Comparison of ENCODE assay signal across 8 mouse cellular contexts in the genomic region with DNA sequence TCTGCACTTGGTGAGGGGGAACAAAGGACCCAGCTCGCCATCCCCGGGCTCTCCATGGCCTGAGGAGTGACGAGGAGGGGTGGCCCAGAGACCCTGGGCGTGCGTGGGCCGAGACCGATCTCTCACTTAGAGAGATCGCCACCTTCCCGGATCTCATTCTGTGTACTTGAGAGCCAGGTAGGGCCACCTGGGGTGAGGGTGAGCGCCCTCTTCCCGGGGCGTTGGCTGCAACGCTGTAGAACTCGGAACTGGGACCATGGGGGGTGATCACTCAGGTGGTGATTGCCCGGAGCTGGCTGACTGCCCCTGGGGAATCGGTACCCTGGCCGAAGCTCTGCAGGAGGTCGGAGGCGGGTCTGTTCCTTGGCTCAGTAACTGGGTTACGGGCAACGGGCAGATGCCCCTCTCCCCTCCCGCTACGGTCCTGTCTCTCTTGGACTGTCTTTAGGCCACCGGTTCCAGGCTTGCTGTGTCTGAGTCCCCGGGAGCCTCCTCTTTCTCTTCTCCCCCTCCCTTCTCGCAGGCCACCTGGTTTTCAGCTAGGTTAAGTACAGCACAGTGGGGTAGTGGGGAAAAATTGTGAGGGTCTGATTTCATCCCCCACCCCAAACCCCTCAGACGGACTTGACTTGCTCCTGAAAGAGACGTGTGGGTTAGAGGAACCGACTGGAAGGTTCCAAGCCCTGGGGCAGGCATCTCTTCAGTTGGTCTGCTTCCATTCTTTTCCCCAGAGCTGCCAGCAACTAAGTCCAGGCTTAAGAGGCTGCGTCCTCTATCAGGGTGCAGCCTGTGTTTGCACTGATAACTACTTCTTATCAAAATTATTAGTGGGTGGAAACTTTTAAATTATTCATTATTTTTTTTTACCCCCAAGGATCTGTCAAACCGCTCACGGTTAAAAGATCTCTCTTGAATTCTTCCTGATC. TPM values are rescaled to one million over a fixed set of nuclear protein-coding genes. Genes with fewer than 3 reads are reported as not detected.
DNase-seq lines count a peak whose midpoint lies in the region; ATAC-seq and TF ChIP-seq lines count a peak whose summit lies in the region.

No protein-coding gene starts in this region.

- no peak for TF ChIP-seq CTCF in spleen, adult 2 months (IDR thresholded peaks at IDR 0.05; ENCODE audit: extremely low read depth, insufficient read depth, insufficient read length, insufficient replicate concordance)

- no peaks in the 10 kb centered on the region for H3K9me3 ChIP-seq in forebrain, embryonic 14.5 days (replicated peaks; ENCODE audit: control insufficient read depth, low read length)
- H3K9me3 ChIP-seq in liver, embryonic 16.5 days (replicated peaks; ENCODE audit: control insufficient read depth, low read length), result no peaks in the 10 kb centered on the region
- H3K9me3 ChIP-seq in neural tube, embryonic 13.5 days, result no peaks in the 10 kb centered on the region

- peaks cover 13% of the 10 kb centered on the region for H3K27me3 ChIP-seq in spleen, adult 2 months (ENCODE audit: control insufficient read depth, insufficient read depth, low read length)
- 0 out of 2 replicates have a peak, but pooled peaks cover 2% of the 10 kb centered on the region for H3K27me3 ChIP-seq in forebrain, embryonic 14.5 days (replicated peaks; ENCODE audit: control insufficient read depth, insufficient read depth, low read length)
- H3K27me3 ChIP-seq in liver, embryonic 16.5 days (ENCODE audit: control insufficient read depth, insufficient read depth, low read depth, low read length), result peaks cover 41% of the 10 kb centered on the region
- H3K27me3 ChIP-seq in neural tube, embryonic 13.5 days, result peaks cover 16% of the 10 kb centered on the region; the same call in 1 of the 2 replicates

- H3K27ac ChIP-seq in spleen, adult 2 months (ENCODE audit: insufficient read depth, low read length), result no peak overlapping the region
- H3K27ac ChIP-seq in forebrain, embryonic 14.5 days (ENCODE audit: low read depth, low read length), result peak overlapping the region; percentile 52
- no peak overlapping the region for H3K27ac ChIP-seq in liver, embryonic 16.5 days (ENCODE audit: low read length)
- peak overlapping the region; percentile 78 for H3K27ac ChIP-seq in neural tube, embryonic 13.5 days (replicated peaks)

- peak overlapping the region; percentile 81 for H3K9ac ChIP-seq in forebrain, embryonic 14.5 days (ENCODE audit: low read length)
- H3K9ac ChIP-seq in liver, embryonic 16.5 days (ENCODE audit: low read depth, low read length), result peak overlapping the region; percentile 2
- peak overlapping the region; percentile 92 for H3K9ac ChIP-seq in neural tube, embryonic 13.5 days

- peak; percentile 47 for ATAC-seq in forebrain, embryonic 14.5 days
- peak; percentile 53 for ATAC-seq in liver, embryonic 16.5 days (ENCODE audit: low read depth)
- peak; percentile 78 for ATAC-seq in neural tube, embryonic 13.5 days (ENCODE audit: low read depth)

- 15% methylated on average over 32 of the region's 32 CpGs for WGBS in spleen, adult 2 months
- WGBS in forebrain, embryonic 14.5 days, result 5% methylated on average over 32 of the region's 32 CpGs
- 5% methylated on average over 32 of the region's 32 CpGs for WGBS in liver, embryonic 16.5 days (ENCODE audit: insufficient replicate concordance)
- WGBS in neural tube, embryonic 13.5 days, result 7% methylated on average over 32 of the region's 32 CpGs

- peak overlapping the region; percentile 56 for H3K4me3 ChIP-seq in spleen, adult 2 months (ENCODE audit: extremely low read depth, insufficient read depth, insufficient read length)
- H3K4me3 ChIP-seq in forebrain, embryonic 14.5 days (ENCODE audit: low read depth, low read length), result peak overlapping the region; percentile 79
- H3K4me3 ChIP-seq in liver, embryonic 16.5 days (ENCODE audit: low read depth, low read length), result peak overlapping the region; percentile 70
- peak overlapping the region; percentile 85 for H3K4me3 ChIP-seq in neural tube, embryonic 13.5 days

- H3K36me3 ChIP-seq in spleen, adult 2 months (ENCODE audit: control insufficient read depth, insufficient read depth, low read length), result no peaks in the 10 kb centered on the region
- H3K36me3 ChIP-seq in forebrain, embryonic 14.5 days (ENCODE audit: control insufficient read depth, insufficient read depth, low read length), result peaks cover 19% of the 10 kb centered on the region
- H3K36me3 ChIP-seq in liver, embryonic 16.5 days (ENCODE audit: control insufficient read depth, insufficient read depth), result no peaks in the 10 kb centered on the region
- H3K36me3 ChIP-seq in neural tube, embryonic 13.5 days, result peaks cover 14% of the 10 kb centered on the region

- no peak for TF ChIP-seq POLR2A in spleen, adult 2 months (IDR thresholded peaks at IDR 0.05; ENCODE audit: low read depth, low read length)

- DNase-seq in spleen, adult 2 months (ENCODE audit: low read depth in 1 of 2, low spot score in 2 of 2), result no peak
- DNase-seq in spleen, adult 18-20 months, result no peak
- peak; percentile 91 for DNase-seq in cerebellum, adult 11-12 months
- peak; percentile 34 for DNase-seq in forebrain, embryonic 14.5 days (ENCODE audit: low spot score)
- peak; percentile 12 for DNase-seq in induced T-regulatory cell, adult 2 months (ENCODE audit: low read depth)
- no peak for DNase-seq in layer of hippocampus, adult 18-20 months (ENCODE audit: low spot score in 2 of 2)

- peaks cover 7% of the 10 kb centered on the region; the same call in 1 of the 2 replicates for H3K4me1 ChIP-seq in spleen, adult 2 months (ENCODE audit: control insufficient read depth, insufficient read depth, insufficient read length)
- H3K4me1 ChIP-seq in forebrain, embryonic 14.5 days (ENCODE audit: control insufficient read depth, insufficient read depth, low read length), result peaks cover 13% of the 10 kb centered on the region
- peaks cover 14% of the 10 kb centered on the region for H3K4me1 ChIP-seq in liver, embryonic 16.5 days (ENCODE audit: control insufficient read depth, low read depth, low read length)
- H3K4me1 ChIP-seq in neural tube, embryonic 13.5 days (replicated peaks), result peaks cover 30% of the 10 kb centered on the region

- H3K4me2 ChIP-seq in forebrain, embryonic 14.5 days (ENCODE audit: low read length), result peak overlapping the region; percentile 92
- peak overlapping the region; percentile 99 for H3K4me2 ChIP-seq in liver, embryonic 16.5 days (ENCODE audit: low read depth, low read length)
- peak overlapping the region; percentile 72 for H3K4me2 ChIP-seq in neural tube, embryonic 13.5 days

RNA-seq across cellular contexts. Expression of gene Ntn4, which starts 1.6 kb away (rescaled TPM):
- polyA plus RNA-seq in spleen, adult 2 months (2012; rRNA removed), result 5.6 and 6.2 TPM in 2 replicates
- polyA plus RNA-seq in forebrain, embryonic 14.5 days (2014; fragmentation: Nextera tagmentation; extraction: Ambion mirVana), result 0.78 and 0.97 TPM in 2 replicates
- polyA plus RNA-seq in liver, embryonic 16.5 days (2015; fragmentation: Nextera tagmentation; extraction: Ambion mirVana), result 0.22 and 0.23 TPM in 2 replicates
- 0.81 and 0.93 TPM in 2 replicates for polyA plus RNA-seq in neural tube, embryonic 13.5 days (2015; fragmentation: Nextera tagmentation; extraction: Ambion mirVana)
- 1 to 10 TPM; 6.4 to 7.8 TPM for total RNA-seq in layer of hippocampus, adult 18-20 months (2021)

RNA-seq across cellular contexts. Expression of gene Snrpf, which starts 52.6 kb away (rescaled TPM):
- 40.8 and 79.5 TPM in 2 replicates for polyA plus RNA-seq in spleen, adult 2 months (2012; rRNA removed)
- 103 and 123 TPM in 2 replicates for polyA plus RNA-seq in forebrain, embryonic 14.5 days (2014; fragmentation: Nextera tagmentation; extraction: Ambion mirVana)
- polyA plus RNA-seq in liver, embryonic 16.5 days (2015; fragmentation: Nextera tagmentation; extraction: Ambion mirVana), result 41.3 and 53.2 TPM in 2 replicates
- polyA plus RNA-seq in neural tube, embryonic 13.5 days (2015; fragmentation: Nextera tagmentation; extraction: Ambion mirVana), result 65.8 and 80.0 TPM in 2 replicates
- total RNA-seq in layer of hippocampus, adult 18-20 months (2021), result 10 to 100 TPM; 10.5 to 13.5 TPM

Comparison
In these comparisons a context has a peak if more than half of its experiments do, and no peak if none do; other contexts are left out.
1. DNase-seq: peak in cerebellum, adult 11-12 months (single experiment), forebrain, embryonic 14.5 days (single experiment) and induced T-regulatory cell, adult 2 months (single experiment); none in spleen, adult 2 months (0 of 2), spleen, adult 18-20 months (0 of 2) and layer of hippocampus, adult 18-20 months (0 of 2).
2. H3K27ac ChIP-seq: peak in forebrain, embryonic 14.5 days (single experiment) and neural tube, embryonic 13.5 days (single experiment); none in spleen, adult 2 months (single experiment) and liver, embryonic 16.5 days (single experiment).
3. H3K9ac ChIP-seq: peak in every context shown above with its lines; median percentile 92 in neural tube, embryonic 13.5 days; 81 in forebrain, embryonic 14.5 days; 2 in liver, embryonic 16.5 days.
4. Peak in every context shown above with its lines, with median percentiles within 50 percentile points of each other: H3K4me3 ChIP-seq, ATAC-seq and H3K4me2 ChIP-seq.